7 mouse cellular contexts compared by ENCODE assay signal in the genomic region with DNA sequence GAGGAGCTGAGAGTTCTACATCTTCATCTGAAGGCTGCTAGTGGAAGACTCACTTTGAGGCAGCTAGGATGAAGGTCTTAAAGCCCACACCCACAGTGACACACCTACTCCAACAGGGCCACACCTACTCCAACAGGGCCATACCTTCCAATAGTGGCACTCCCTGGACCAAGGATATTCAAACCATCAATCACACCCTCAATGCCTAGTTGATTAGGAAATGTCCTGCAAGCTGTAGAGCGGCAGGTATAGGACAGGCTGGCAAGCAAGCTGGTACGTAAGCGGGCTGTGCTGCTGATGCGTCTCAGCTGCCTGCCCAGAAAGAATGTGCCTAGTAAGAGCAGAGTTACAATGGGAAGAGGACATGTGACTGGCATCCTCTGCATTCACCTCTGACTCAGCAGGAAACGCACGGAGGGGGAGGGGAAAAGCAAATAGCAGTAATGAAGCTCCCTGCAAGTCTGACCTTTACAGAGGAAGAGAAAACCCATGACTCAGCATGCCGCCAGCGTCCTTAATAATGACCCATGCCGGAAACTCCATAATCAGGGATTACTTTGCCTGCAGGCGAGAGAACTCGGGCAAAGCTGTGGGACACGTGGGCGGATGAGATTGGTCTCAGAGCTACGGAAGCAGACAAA. TPM values are rescaled to one million over a fixed set of nuclear protein-coding genes. Genes with fewer than 3 reads are reported as not detected.
A peak's percentile ranks its signal among the peaks of the same experiment; 100 is the strongest.
DNase-seq lines count a peak whose midpoint lies in the region; ATAC-seq and TF ChIP-seq lines count a peak whose summit lies in the region.

A gene (minus strand): TSS at position 51 of the 641 bp plus-strand sequence.

- no peak within 1 kb of the TSS for H3K9ac ChIP-seq in liver, embryonic 15.5 days
- no peak within 1 kb of the TSS for H3K9ac ChIP-seq in neural tube, embryonic 15.5 days (replicated peaks)

- DNase-seq in Muller cell, postnatal 12 days (ENCODE audit: inconsistent ontology term), result peak; percentile 95
- peak; percentile 78 for DNase-seq in brain, adult 2 months (ENCODE audit: low read depth, low spot score)
- peak; percentile 70 for DNase-seq in heart, adult 8-10 months (ENCODE audit: low spot score)
- peak; percentile 80 for DNase-seq in kidney, adult 2 months
- DNase-seq in cerebellum, postnatal 36 days, result no peak

- no peak within 1 kb of the TSS for H3K4me3 ChIP-seq in kidney, adult 2 months (ENCODE audit: insufficient read depth, low read depth, low read length)
- no peak within 1 kb of the TSS for H3K4me3 ChIP-seq in liver, embryonic 15.5 days (replicated peaks)
- no peak within 1 kb of the TSS for H3K4me3 ChIP-seq in neural tube, embryonic 15.5 days (replicated peaks)

- TF ChIP-seq CTCF in kidney, adult 2 months (conservative IDR thresholded peaks at IDR 0.05; ENCODE audit: insufficient read depth, insufficient read length, low read depth, low read length), result no peak

- H3K9me3 ChIP-seq in liver, embryonic 15.5 days (replicated peaks), result no peaks in the 10 kb centered on the region
- no peaks in the 10 kb centered on the region for H3K9me3 ChIP-seq in neural tube, embryonic 15.5 days (replicated peaks)

- H3K36me3 ChIP-seq in kidney, adult 2 months (ENCODE audit: control insufficient read depth, insufficient read depth, low read length), result no peaks in the 10 kb centered on the region
- no peaks in the 10 kb centered on the region for H3K36me3 ChIP-seq in liver, embryonic 15.5 days (replicated peaks)
- no peaks in the 10 kb centered on the region for H3K36me3 ChIP-seq in neural tube, embryonic 15.5 days

- ATAC-seq in liver, embryonic 15.5 days (ENCODE audit: insufficient read depth), result peak; percentile 59
- peak; percentile 50; the same call in 1 of the 2 replicates for ATAC-seq in neural tube, embryonic 15.5 days (ENCODE audit: low FRiP score)

- H3K4me2 ChIP-seq in liver, embryonic 15.5 days, result no peak within 1 kb of the TSS
- peak within 1 kb of the TSS; percentile 26 for H3K4me2 ChIP-seq in neural tube, embryonic 15.5 days

- peaks cover 6% of the 10 kb centered on the region; the same call in 1 of the 2 replicates for H3K4me1 ChIP-seq in kidney, adult 2 months (ENCODE audit: control insufficient read depth, insufficient read depth, low read length)
- H3K4me1 ChIP-seq in liver, embryonic 15.5 days (replicated peaks), result peaks cover 5% of the 10 kb centered on the region; the same call in 1 of the 2 replicates
- H3K4me1 ChIP-seq in neural tube, embryonic 15.5 days, result peaks cover 19% of the 10 kb centered on the region

- H3K27ac ChIP-seq in kidney, adult 2 months (ENCODE audit: insufficient read depth, low read depth, low read length), result no peak within 1 kb of the TSS
- no peak within 1 kb of the TSS for H3K27ac ChIP-seq in liver, embryonic 15.5 days (replicated peaks)
- no peak within 1 kb of the TSS for H3K27ac ChIP-seq in neural tube, embryonic 15.5 days (replicated peaks)

- TF ChIP-seq POLR2A in kidney, adult 2 months (IDR thresholded peaks at IDR 0.05; ENCODE audit: low read depth, low read length), result no peak

- no peaks in the 10 kb centered on the region for H3K27me3 ChIP-seq in kidney, adult 2 months (replicated peaks; ENCODE audit: control insufficient read depth, insufficient read depth, low read length)
- peaks cover 5% of the 10 kb centered on the region; the same call in 1 of the 2 replicates for H3K27me3 ChIP-seq in liver, embryonic 15.5 days
- H3K27me3 ChIP-seq in neural tube, embryonic 15.5 days (replicated peaks), result no peaks in the 10 kb centered on the region

- 5% methylated on average over 14 of the region's 14 CpGs for WGBS in kidney, adult 2 months
- 10% methylated on average over 14 of the region's 14 CpGs for WGBS in liver, embryonic 15.5 days (ENCODE audit: insufficient replicate concordance)
- 17% methylated on average over 14 of the region's 14 CpGs for WGBS in neural tube, embryonic 15.5 days

RNA-seq across cellular contexts. Expression of the gene that starts here (rescaled TPM):
- total RNA-seq in heart, adult 8-10 months (2022), result not detected
- 0.45 and 1.0 TPM in 2 replicates for polyA plus RNA-seq in kidney, adult 2 months (2012; rRNA removed)
- 0.03 and 0.05 TPM in 2 replicates for polyA plus RNA-seq in liver, embryonic 15.5 days (2015; fragmentation: Nextera tagmentation; extraction: Ambion mirVana)
- polyA plus RNA-seq in neural tube, embryonic 15.5 days (2015; fragmentation: Nextera tagmentation; extraction: Ambion mirVana), result 69.0 and 84.0 TPM in 2 replicates

Comparison
In these comparisons a context has a peak if more than half of its experiments do, and no peak if none do; other contexts are left out.
1. RNA of the gene that starts here (polyA plus RNA-seq): 69.0 to 84.0 TPM in neural tube, embryonic 15.5 days; 0.45 to 1.0 TPM in kidney, adult 2 months and 0.03 to 0.05 TPM in liver, embryonic 15.5 days; every median in the first group is over 10 times any median in the second.
2. Peak in DNase-seq in heart, adult 8-10 months; RNA of the gene not detected or under 1 TPM.
3. Peak in ATAC-seq in liver, embryonic 15.5 days; RNA of the gene not detected or under 1 TPM.
4. DNase-seq: peak in Muller cell, postnatal 12 days (single experiment), brain, adult 2 months (single experiment) and kidney, adult 2 months (single experiment); none in cerebellum, postnatal 36 days (0 of 2).